Mouse (Mus musculus) T-cell, adult 2 months (primary cell): ENCODE measurements around the gene Prr5.
"Not testable (repeated sequence)": the region's sequence is repeated elsewhere in the genome, so short reads cannot be mapped to it uniquely, and the experiment has no call there.

Experiments
- DNase-seq: peaks from one replicate; pipeline ENCODE4 v3.0.0; 2022; ENCODE audit warnings: low spot score

The Prr5 gene

DNA sequence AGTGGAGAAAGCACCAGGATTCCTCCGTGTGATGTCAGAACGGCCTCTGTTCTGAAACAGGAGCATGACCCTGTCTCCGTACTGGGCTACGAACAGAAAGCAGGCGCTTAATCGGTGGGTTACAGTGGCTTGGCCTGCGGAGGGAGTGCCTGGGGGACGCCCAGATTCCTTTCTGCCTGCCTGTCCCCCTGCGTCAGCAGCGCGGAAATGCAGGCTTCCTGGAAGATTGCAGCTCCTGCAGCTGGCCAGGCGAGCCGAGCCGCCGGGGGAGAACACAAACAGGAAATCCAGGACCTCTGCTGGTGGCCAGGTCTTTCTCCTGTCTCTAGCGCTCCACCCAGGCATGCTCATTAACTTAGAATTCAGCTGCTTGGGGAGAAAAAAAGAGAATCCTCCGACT lies 45.3 kb downstream of the Prr5 start:
- no peak for DNase-seq

DNA sequence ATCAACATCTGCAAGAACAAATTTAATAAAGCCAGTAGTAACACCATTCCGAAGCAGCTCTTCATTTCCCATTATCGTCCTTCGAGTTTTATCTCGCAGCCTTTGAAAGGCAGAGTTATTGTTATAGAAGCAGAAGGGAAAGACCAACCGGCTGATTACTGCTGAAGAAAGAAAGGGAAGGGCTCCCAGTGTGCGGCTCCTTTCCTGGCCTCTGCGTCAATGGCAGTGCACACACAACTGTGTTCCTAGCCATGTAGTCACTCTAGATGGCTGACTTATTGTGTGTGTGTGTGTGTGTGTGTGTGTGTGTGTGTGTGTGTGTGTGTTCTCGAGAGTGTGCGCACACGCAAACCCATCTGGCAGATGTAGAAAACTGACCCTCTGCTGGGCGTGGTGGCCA lies 45.7 kb downstream of the Prr5 start:
- no peak for DNase-seq

DNA sequence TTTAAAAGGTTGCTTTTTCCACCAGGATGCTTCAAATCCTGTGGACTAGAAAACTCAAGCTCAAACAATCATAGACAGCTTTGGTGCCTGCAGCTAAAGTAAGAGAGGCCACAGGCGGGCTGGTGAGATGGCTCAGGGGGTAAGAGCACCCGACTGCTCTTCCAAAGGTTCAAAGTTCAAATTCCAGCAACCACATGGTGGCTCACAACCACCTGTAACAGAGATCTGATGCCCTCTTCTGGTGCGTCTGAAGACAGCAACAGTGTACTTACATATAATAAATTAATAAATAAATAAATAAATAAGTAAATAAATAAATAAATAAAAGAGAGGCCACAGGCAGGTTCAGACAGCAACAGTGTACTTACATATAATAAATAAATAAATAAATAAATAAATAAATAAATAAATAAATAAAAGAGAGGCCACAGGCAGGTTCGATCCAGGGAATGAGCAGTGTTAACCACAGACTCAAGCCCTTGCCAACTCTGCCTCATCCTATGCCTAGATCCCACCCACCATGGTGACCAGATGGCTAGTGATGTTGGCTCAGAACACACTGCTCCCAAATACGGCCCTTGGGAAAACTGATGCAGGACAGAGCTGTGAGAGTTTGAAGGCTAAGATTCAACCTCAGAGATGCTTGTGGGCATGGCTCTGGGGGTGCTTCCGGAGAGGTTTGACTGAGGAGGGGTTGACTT lies 48.3 kb downstream of the Prr5 start:
- DNase-seq: not testable (repeated sequence)

DNA sequence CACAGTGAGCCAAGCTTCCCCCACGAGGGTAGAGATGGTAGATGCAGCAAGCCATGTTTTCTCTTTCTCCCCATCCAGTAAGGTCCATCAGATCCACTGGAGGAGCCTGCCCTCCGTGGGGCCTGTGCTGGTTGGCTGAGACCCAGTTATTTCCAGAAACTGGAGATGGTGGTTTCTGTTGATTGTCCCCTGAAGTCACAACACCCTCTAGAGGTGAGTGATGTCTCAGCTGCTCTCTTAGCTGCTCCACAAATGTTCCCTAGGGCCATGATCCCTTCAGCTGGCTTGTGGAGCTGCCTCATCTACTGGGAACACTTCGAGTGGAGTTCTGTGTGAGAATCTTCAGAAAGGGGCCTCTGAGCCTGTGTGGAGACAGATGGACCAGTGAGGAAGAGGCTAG lies 49.4 kb downstream of the Prr5 start:
- no peak for DNase-seq

DNA sequence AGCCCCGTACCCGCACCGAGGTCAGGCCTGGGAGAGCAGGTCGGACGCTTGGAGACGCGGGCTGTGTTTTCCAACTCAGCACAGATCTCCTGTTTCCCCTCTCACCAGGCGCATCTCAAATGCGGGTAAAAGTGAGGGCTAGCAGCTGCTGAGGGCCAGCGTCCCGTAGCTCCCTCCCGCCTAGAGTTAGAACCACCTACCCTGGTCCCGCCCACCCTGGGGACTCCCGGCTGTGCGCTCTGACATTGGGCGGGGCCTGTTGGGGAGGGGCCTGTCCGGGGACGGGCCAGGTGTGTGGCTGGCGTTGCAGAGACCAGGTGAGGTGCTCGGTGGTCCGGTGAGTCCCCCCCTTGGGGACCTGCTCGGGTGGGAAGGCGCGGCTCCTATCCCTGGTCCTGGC lies 50.4 kb downstream of the Prr5 start, which contains the start of gene Arhgap8:
Gene Arhgap8 (plus strand): TSS at position 262 of the 400 bp plus-strand sequence.
- no peak for DNase-seq

DNA sequence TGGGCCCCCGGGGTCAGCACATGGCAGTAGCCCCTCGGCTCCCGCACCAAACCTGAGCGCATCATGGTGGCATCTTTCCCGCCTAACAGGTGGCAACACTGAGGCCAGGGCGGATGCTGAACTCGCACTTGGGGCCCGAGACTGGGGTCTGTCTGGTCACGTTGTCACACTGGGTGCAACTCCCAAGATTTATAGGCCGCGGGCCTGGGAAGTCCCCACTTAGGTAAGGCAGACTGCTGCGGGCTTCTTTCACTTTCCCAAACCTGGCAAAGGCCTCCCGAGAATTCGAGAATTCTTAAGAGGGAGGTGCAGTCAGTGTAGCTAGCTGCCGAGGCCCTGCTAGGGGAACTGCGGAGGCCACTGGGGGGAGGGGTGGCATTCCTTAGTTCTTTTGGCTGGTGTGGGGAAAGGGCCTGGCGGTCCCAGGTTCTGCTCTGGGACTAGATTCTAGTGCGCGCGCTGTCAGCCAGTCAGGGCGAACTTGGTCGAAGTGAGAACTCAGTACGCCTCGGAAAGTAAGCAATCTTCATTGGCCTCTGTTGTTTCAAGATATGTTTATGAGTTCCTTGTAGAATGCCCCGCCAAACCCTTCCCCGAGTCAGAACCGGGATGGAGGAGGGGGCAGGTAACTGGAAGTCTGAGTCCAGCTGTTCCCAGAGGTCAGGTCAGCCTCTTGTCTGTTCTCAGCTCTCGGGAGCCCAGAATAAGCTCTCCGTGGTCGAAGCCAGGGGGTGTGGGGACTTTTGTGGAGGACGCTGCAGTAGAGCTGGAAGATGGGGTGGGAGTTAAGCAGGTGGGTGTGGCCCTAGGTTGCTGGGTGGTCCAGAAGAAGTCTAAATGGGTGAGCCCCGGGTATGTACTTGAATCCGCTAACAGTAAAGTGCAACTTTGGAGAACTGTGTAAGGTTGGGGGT lies 51.1 kb downstream of the Prr5 start:
- DNase-seq: no peak

DNA sequence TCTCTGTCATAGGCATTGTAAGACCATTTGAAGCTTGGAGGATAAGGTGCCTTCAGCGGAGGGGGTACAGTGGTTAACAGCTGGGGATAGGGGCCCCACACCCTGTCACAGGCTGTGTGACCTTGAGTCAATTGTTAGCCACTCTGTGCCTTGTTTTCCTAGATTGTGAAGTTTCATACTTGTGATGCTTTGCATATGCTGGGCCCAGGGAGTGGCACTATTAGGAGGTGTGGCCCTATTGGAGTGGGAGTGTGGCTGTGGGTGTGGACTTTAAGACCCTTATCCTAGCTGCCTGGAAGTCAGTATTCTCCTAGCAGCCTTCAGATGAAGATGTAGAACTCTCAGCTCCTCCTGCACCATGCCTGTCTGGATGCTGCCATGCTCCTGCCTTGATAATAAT lies 54.2 kb downstream of the Prr5 start:
- not testable (repeated sequence) for DNase-seq

GRCm38 (mm10) chr15:84724199-84724598 lies 54.8 kb downstream of the Prr5 start:
- no peak for DNase-seq

DNA sequence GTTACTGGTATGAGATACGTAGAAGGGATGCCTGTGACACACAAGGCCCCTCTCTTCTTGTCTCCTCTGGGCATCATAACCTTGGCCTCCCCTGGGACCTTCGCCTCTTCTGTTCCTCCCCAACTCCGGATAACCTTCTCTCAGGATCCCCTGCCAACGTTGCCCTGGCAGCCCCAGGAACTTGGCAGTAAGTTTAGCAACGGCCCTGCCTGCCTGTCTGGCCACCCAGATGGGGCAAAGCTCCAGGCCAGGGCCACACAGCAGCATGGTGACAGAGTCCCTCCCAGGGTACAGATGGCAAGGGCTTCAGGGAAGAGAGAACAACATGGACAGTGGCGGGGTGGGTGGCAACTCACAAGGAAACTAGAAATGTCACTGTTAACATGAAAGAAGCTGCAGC lies 60.3 kb downstream of the Prr5 start:
- no peak for DNase-seq

GRCm38 (mm10) chr15:84730893-84731292 lies 61.5 kb downstream of the Prr5 start:
- no peak for DNase-seq

GRCm38 (mm10) chr15:84731676-84732424 lies 62.4 kb downstream of the Prr5 start:
- DNase-seq: no peak

DNA sequence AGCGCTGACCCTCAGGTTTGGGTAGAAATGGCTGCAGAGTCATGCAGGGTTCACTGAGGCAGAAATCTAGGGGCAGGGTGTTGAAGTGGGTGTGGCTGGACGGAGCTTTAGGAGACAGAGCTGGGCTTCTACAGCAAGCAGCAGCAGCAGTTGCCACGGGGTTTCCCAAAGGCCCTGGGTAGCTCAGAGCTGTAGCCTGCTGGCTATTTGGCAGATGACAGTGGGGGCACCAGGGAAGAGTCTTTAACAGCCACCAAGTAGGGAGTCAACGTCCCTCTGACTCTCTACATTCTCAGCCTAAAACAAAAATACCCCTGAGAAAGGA lies 63.0 kb downstream of the Prr5 start:
- DNase-seq: no peak

GRCm38 (mm10) chr15:84736346-84736993 lies 67.0 kb downstream of the Prr5 start:
- DNase-seq: no peak

GRCm38 (mm10) chr15:84736994-84737346 lies 67.5 kb downstream of the Prr5 start:
- no peak for DNase-seq

DNA sequence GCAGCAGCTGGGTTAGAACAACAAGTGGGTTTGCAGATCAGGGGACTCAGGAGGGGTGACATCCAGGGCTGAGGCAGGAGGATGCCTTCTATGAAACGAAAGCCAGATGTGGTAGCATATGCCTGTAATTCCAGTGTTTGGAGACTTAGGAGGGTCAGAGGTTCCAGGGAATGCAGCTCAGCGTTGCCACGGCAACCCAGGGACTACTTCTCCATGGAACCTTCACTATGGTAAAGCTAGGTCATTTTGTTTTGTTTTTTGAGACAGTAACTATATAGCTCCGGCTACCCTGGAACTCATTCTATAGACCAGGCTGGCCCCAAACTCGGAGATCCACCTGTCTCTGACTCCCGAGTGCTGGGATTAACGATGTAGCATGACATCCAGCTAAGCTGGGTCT lies 68.8 kb downstream of the Prr5 start:
- DNase-seq: no peak

DNA sequence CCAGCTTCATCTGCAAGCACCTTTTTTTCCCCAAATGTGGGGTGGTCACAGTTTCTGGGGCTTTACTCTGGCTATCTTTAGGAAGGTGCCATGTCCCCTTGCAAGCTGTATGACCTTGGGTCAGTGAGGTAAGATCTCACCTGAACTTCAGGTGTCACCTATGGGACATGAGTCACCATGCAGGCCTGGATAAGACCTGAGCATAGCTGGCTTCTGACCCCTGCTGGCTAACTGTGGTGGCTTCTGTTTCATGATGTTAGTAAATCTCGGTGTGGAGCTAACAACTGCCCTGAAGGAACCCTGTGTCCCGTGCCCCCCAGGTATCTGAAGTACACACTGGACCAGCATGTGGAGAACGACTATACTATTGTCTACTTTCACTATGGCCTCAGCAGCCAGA lies 72.2 kb downstream of the Prr5 start:
- DNase-seq: no peak

- no peak for DNase-seq
Observed at GRCm38 (mm10) chr15:84743347-84743746, 73.9 kb downstream of the Prr5 start.

DNA sequence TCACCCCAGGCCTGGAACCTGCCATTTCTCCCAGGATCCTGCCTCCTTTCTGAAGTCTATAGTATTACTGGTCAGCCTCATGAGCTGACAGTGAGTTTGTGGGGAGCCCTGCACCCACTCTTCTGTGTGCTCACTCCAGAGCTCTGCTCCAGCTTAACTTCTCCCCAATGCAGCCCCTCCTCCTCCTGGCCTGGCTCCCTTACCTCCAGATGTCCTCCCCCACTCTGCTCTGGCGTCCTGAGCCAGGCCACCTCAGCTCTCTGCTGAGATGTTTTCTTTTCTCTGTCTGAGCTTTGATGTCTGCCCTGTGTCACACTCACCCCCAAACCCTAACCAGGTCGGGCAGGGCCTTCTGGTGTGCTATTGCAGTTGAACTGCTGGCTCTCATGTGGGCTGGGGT lies 74.9 kb downstream of the Prr5 start:
- no peak for DNase-seq

DNA sequence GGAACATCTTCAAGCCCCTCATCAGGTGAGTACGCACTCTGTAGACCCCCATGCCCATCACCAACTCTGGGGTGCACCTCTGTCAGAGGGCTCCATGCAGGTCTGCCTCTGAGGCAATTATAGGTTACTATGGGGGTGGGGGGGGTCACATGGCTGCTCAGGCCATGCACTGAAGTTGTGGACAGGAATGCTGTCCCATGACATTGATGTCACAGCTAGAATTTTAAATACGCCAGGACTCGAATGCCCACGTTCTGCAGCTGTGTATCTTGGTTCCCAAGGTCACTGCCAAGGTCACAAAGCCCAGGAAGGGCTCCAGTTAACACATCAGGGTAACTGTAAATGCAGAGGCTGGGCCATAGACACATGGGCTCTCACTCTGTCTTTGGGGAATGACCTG lies 76.4 kb downstream of the Prr5 start:
- no peak for DNase-seq
